Mouse (Mus musculus) heart, postnatal 36 days (tissue): ENCODE measurements around the gene Tmem269. TPM values are rescaled to one million over a fixed set of nuclear protein-coding genes. Genes with fewer than 3 reads are reported as not detected.

Experiments
- DNase-seq, 2 experiments: peaks; one replicate each; pipeline ENCODE4 v3.0.0; 2021 to 2022
- intact Hi-C: fragments of 180-260 bp; cut with DNase I; formaldehyde crosslinking; loops from one replicate; pipeline ENCODE4 v1.15.1; 2025
- total RNA-seq, 2 experiments: library from RNA; stranded (reverse); gene quantifications; 2 replicates each; pipeline ENCODE4 v1.2.3; 2021

Tmem269 gene
- total RNA-seq, 2 experiments from 2014 or later = not detected

DNA sequence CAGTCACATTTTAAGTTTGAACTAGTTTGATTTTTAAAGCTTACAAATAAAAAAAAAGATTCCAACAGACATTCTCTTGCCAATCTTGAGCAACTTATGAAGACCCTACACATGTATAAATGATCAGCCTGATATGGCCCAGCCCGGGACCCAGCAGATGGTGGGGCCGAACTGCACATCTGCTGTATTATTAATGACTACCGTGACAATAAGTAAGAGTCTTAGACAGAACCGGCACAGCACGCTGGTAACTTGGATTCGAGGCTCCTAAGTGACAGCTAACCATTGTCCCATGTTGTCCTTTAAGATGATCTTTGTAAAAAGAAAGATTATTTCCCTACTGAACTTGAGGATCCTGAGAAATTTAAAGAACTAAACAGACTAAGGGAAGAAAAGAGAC lies 28.6 kb downstream of the Tmem269 start:
- no peak for DNase-seq
- intact Hi-C loops = no loop called here

DNA sequence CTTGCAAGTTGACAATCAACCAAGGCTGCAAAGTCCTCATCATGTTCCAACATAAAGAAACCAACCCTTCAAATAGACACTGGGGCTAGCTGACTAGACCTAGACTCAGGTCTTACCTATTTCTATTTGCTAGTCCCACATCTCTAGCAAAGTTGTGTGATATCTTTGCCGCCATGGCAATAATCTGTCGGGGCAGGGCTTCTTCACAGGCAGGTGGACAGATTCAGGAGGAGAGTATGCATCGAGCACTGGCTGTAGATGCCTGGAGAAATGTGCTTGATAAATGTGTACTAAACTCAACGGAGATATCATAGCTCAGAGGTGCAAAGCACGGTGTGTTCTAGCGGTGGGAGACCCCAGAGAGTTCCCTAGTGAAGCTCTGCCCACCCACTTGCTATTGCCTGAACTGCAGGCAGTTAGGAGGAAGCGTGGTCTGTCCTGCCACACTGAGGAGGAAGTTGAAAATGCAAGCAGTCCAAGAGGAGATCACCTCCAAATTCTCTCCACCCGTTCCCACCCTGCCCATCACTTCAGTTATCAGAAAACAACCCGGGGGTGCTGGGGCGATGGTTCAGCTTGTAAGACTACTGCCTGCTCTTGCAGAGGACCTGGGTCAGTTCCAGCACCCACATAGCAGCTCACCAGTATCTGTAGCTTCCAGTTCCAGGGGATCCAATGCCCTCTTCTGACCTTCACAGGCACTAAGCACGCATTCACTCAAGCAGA lies 29.8 kb downstream of the Tmem269 start:
- DNase-seq = no peak
- intact Hi-C loops = no loop called here

DNA sequence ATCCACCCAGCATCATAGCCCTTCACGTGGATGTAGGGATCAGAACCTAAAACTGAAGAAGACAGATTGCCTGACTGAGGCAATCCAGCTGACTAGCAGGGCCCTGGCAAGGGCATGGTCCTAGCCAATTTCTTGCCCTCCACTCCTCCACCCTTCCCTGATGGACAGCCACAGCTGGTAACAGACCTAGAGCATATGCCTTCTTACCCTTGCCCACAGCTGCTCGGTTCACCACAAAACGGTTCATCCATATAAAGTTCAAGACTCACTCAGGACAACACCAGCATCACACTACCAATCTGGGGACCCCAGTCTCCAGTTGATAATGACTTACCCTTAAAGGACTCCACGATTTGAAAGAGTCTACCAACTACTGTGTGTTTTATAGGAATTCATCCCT lies 32.2 kb downstream of the Tmem269 start:
- intact Hi-C loops = no loop called here
- no peak for DNase-seq

DNA sequence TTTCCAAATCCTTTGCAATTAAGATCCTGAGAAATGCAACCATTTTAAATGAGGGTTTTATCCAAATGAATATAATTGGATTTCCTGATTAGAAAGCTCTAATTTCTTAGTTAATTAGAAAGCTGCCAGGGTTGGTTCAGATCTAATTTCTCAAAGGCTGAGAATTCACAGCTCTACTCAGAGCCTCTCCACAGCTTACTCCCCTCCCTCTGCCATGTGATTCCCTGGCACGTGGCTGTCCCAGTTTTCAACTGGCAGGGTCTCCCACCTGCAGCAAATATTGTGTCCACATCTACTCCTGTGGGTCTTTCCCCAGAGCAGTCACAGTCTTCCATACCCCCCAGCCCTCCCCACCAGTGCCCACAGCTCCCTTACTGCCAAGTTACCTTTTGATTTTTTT lies 34.5 kb downstream of the Tmem269 start:
- DNase-seq = no peak
- intact Hi-C loops = no loop called here

DNA sequence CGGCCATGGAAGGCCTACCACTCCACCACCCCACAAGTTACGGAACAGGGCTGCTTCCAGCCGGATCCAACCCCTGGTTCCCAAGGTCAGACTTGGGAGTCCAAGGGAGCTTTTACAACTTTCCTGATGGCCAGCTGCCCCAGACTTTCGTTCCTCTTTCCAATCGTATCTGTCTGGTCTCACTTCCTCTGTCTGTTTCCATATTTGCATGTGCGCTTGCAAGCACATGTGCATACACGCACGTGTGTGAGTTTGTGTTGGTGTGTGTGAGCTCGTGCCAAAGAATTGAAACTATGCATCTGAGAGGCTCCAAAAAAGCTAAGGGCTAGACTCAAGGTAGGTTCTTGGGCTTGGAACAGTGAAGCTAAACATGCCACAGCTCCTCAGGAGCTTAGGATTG lies 36.6 kb downstream of the Tmem269 start:
- intact Hi-C loops = no loop called here
- DNase-seq = no peak

DNA sequence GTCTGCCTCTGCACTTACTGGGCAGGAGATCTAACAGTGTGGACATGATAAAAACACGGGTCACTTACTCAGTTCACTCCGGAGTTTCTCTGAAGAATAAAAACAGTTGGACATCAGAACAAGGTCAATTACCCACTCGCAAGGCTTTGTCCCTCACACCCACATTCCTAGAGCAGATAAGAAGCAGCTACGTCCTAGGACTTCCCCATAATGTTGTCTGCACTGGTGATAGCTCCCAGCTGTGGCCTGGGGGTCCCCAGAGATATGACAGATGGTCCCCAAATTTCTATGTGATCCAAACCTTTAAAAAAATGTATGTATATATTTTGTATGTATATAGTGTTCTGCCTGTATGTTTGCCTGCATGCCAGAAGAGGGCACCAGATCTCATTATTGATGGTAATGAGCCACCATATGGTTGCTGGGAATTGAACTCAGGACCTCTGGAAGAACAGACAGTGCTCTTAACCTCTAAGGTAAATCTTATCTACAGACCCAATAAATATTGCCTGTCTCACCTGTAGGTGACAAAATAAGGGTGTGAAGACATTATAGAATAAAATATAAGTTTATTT lies 37.8 kb downstream of the Tmem269 start:
- intact Hi-C loops = no loop called here
- no peak for DNase-seq

DNA sequence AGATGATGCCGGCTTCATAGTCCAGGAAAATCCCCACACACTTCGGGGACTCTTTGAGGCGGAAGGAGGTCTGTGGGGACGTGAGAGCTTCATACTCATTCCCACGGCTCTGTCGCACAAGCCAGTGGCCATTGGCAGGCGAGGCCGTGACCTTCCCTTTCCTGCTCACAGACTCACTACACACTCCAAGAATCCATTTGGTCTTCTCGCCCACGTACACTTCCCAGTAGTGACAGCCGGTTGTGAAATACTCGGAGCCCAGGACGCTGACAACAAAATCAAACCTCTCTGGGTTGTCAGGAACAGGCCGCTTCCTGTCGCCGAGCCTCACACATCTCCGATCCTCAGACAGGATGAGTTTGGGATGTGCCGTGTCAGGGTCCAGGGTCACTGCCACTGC lies 39.7 kb downstream of the Tmem269 start:
- intact Hi-C loops = loop anchor here (2.0 to 10.0 kb wide), 3 partner anchors 54 to 556 kb away; partner anchors contain the start of genes AU022252, Foxj3, Frg2f1 and Hivep3
- DNase-seq = peak; percentile 20 to 40

DNA sequence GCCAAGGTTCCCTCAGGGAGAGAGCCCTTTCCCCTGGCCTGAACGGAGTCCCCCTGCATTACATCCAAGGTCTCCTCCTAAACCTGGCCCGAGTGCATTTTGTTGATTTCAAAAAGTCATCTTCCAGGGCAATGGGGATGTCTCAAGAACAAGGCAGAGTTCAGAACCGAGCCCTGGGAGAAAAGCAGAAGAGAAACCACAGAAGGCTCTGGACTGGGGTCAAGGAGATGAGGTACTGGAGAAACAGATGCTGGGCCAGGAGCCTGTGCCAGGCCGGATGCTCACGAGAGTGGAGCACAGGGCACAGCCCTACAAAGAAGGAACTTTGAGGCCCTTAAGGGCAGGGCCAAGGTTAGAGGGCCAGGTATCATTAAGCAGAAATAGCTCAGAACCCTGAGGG lies 40.3 kb downstream of the Tmem269 start:
- intact Hi-C loops = loop anchor here (2.0 to 10.0 kb wide), 3 partner anchors 55 to 557 kb away; partner anchors contain the start of genes AU022252, Foxj3, Frg2f1 and Hivep3
- DNase-seq = peak; percentile 24 to 31

DNA sequence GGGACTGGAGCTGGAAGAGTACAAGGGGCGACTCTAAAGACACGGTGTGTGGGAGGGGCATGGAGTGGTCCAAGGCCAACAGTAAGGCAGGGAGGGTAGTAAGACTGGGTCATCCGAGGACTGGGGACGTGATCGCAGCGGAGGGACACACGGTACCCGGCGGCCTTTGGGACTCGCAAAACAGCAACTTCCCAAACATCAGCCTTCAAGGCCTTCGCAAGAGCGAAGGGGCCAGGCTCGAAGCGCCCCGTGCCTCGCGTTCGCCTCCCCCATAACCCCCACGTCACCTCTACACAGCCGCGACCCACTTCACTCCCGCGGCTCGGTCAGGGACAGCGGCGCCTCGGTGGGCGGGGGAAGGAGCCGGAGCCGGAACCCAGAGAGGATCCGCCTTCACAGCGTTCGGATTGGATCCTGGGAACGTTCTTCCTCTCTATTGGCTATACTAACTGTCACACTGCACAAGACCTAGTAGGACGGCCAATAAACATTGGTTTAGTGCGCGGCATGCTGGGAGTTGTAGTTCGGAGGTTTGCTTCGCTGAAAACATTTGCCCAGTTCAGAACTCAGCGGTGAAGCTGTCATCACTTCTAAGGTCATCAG lies 44.1 kb downstream of the Tmem269 start, which contains the start of gene Zfp691:
Gene Zfp691, minus strand, starts transcription at position 345 of the 603 bp plus-strand sequence.
- DNase-seq = peak; percentile 92
- intact Hi-C loops = loop anchor here (2.0 to 10.0 kb wide), 3 partner anchors 21 to 561 kb away; partner anchors contain the start of genes Foxj3, Frg2f1, Hivep3 and Svbp

DNA sequence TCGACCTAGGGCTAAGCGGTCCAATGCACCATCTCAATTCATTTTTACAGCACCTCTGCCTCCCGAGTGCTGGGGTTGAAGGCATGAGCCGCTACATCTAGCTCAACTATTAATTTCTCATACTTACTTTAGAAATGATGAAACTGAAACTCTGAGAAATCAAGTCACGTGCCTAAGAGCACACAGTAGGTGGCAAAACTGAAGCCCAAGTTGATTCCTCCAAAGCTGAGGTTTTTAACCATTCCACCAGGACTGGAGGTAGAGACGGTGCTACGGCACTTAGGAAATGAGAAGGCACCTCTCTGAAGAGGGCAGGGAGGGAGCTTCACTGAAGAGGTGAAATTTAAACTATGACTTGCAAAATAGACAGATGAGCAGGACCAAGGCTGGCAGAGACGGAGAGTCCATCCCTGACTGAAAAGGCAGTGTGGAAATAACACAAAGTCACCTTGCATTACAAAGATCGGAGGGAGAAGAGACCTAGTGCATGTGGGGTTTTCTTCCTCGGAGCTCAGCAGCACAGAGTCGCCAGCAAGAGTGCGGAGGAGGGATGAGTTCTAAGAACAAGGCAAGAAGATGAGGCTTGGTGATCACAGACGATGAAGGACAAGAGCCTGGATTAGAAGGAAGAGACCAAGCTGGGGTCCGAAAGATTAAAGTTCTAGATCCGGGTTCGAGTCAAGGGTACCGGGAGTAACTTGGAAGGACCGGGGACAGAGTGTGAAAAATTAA lies 44.9 kb downstream of the Tmem269 start:
- intact Hi-C loops = loop anchor here (2.0 to 10.0 kb wide), 3 partner anchors 22 to 562 kb away; partner anchors contain the start of genes Foxj3, Frg2f1, Hivep3 and Svbp
- peak in 1 of 2 experiments; percentile 21 for DNase-seq

DNA sequence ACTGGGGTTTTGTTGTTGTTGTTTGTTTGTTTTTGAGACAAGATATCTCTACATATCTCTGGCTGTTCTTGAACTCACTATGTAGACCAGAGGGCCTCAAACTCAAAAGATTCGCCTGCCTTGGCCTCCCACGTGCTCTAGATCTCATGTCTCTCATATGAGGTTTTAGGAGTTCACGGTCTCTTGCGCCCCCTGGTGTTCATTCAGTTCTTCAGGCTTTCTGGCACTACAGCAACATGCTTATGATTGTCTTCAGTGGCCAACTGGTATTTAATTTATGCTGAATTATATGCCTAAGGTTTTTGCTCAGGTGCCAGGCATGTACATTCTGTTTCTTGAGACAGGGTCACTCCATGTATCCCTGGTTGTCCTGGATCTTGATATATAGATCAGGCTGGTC lies 50.4 kb downstream of the Tmem269 start:
- DNase-seq = peak; percentile 80 to 86
- intact Hi-C loops = loop anchor here (1.0 to 2.0 kb wide), 2 partner anchors 35 to 162 kb away; no protein-coding TSS in a partner anchor

DNA sequence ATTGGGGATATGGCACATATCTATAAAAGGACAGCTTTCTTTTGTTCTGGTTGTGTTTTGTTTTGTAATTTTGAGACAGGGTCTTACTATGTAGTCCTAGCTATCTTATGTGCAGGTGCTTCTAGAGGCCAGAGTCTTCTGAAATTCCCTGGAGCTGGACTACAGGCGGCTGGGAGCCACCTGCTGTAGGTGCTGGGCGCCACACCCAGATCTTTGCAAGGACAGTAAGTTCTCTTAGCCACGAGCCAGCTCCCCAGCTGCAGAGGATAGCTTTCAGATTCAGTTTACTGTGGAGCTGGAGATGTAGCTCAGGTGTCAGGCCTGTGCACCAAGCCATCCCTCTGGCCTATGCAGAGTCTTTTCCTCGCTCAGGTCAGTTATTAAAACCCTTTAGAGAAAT lies 50.9 kb downstream of the Tmem269 start:
- DNase-seq = no peak
- intact Hi-C loops = loop anchor here (1.0 kb wide), 1 partner anchor 162 kb away; no protein-coding TSS in a partner anchor

DNA sequence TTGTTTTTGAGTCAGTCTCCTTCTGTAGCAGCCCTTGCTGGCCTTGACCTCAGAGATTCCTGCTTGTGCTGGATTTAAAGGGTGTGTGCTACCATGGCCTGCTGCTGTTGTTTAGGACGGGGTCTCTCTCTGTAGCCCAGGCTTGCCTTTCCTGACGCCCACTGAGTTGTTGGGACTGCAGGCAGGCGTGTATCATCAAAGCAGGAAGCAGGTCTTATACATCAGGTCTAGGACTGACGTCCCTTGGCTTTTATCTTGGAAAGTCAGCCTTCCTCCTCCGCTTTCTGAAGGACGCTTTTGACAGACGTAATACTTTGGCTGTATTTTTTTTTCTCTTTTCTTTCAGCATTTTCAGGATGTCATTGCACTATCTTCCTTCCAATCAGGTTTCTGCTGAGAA lies 52.1 kb downstream of the Tmem269 start:
- no peak for DNase-seq
- intact Hi-C loops = no loop called here

DNA sequence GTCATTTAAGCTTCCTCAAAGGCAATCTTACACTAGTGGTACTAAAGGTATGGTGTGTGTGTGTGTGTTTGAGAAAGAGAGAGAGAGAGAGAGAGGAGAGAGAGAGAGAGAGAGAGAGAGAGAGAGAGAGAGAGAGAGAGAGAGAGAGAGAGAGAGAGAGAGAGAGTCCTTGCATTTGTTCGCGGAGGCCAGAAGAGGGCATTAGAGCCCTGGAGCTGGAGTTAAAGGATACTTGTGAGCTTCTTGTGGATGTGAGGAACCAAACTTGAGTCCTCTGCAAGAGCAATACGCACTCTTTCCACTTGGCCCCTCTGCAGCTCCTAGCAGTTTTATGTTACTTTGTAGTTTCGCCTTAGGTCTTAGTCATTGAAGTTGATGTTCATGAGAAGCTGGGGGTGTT lies 55.0 kb downstream of the Tmem269 start:
- no peak for DNase-seq
- intact Hi-C loops = no loop called here

DNA sequence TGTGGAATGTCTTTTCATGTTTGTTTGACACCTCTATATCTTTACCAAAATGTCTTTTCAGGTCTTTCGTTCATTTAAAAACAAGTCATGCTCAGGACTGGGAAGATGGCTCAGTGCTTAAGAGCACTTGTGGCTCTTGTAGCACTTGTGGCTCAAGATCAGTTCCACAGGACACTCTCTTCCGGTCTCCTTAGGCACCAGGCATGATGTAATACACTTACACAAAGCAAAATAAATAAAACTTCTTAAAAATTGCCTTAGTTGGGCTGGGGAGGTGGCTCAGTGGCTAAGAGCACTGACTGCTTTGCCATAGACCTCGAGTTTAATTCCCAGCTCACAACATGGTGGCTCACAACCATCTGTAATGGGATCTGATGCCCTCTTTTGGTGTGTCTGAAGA lies 56.7 kb downstream of the Tmem269 start:
- intact Hi-C loops = no loop called here
- DNase-seq = no peak

DNA sequence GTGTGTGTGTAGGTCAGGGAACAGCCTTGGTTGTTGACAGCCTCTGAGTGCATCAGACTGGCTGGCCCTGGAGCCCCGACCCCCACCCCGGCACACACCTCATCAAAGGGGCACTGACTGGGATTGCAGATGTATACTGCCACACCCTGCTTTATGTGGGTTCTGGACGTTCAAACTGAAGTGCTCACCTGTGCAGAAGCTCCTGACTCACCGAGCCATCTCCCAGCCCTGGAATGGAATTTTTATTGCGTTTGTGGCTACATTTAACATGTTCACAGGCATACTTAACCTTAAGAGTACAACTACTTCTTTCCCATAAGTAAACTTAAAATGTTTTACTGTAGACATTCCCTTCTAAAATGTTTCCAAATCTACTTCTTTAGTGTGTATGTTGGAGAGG lies 60.1 kb downstream of the Tmem269 start:
- intact Hi-C loops = loop anchor here (2.0 kb wide), 1 partner anchor 49 kb away; no protein-coding TSS in a partner anchor
- DNase-seq = no peak

DNA sequence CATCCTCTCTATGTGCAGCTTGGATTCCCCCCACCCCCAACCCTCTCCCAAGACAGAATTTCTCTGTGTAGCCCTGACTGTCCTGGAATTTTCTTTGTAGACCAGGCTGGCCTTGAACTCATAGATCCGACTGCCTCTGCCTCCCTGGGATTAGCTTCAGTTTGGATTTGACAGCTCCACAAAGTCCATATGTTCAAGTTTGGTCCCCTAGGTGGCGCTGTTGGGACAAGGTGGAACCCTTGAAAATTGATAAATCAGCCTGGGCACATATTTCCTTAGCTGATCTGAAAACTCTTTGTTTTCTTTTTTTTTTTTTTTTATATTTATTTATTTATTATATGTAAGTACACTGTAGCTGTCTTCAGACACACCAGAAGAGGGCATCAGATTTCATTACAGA lies 60.8 kb downstream of the Tmem269 start:
- DNase-seq = peak; percentile 60 to 78

More for the DNA sequence above, 60.8 kb downstream of the Tmem269 start:
- intact Hi-C loops = loop anchor here (2.0 kb wide), 1 partner anchor 50 kb away; no protein-coding TSS in a partner anchor
